ENCODE assay signal across 8 mouse cellular contexts in the genomic region with DNA sequence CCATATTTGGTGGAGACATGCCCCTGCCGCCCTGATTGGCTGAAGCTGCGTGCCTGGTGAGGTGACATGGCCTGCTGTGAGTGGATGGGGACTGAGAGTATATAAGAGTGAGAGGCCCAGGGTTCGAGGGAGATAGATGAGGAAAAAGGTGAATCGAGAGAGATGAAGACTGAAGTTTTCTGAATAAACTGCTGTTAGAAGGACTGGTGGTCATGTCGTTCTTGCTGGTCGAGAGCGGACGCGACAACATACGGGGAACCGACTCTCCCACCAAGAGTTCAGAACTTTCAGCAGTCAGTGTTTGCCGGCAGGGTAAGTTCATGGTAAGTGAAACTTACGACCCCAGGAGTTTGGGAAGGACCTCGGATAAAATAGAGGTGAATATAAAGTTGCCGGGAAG. TPM values are rescaled to one million over a fixed set of nuclear protein-coding genes. Genes with fewer than 3 reads are reported as not detected.
"Had no signal": no experiment of that assay in that cellular context is flagged by ENCODE, and none has a peak within 500 bp of the region (broad histone marks: within the 10 kb centered on the region; RNA-seq: fewer than 3 reads in every experiment).

No protein-coding gene starts in this region.

RNA-seq across cellular contexts. Expression of gene Il7r, which starts 27.3 kb away (rescaled TPM):
- polyA plus RNA-seq: limb, embryonic 10.5 days; midbrain, embryonic 12.5 days; midbrain, embryonic 14.5 days; midbrain, embryonic 15.5 days; midbrain, embryonic 16.5 days; midbrain, postnatal 0 days; myocyte; neural tube, embryonic 12.5 days had no signal
